Mouse (Mus musculus): Measurements from ENCODE around the gene Rrnad1. TPM values are rescaled to one million over a fixed set of nuclear protein-coding genes. Genes with fewer than 3 reads are reported as not detected.
A peak's percentile ranks its signal among the peaks of the same experiment; 100 is the strongest.

The Rrnad1 gene
- total RNA-seq, 2 experiments from 2014 or later: 24.7 to 27.4 TPM

- no peak for TF ChIP-seq CTCF (conservative IDR thresholded peaks at IDR 0.05)
- no peak for DNase-seq (ENCODE audit: low spot score in 2 of 2)
- no peak overlapping the region for H3K4me3 ChIP-seq
- no peak overlapping the region for H3K27ac ChIP-seq
Measured at GRCm38 (mm10) chr3:87927452-87927851, 3.1 kb downstream of the Rrnad1 start.

GRCm38 (mm10) chr3:87924996-87925395, 5.5 kb downstream of the Rrnad1 start:
- TF ChIP-seq CTCF (conservative IDR thresholded peaks at IDR 0.05): no peak
- Histone ChIP-seq H3K27ac (no peak overlapping the region), H3K4me3 (no peak overlapping the region)
- no peak for DNase-seq (ENCODE audit: low spot score in 2 of 2)

- peak overlapping the region; percentile 82 for H3K4me3 ChIP-seq
- DNase-seq (ENCODE audit: low spot score in 2 of 2): no peak
- 0 out of 2 replicates have a peak overlapping the region, but pooled peaks have one; percentile 87 for H3K27ac ChIP-seq
- peak; percentile 51 for TF ChIP-seq CTCF (conservative IDR thresholded peaks at IDR 0.05)
Measured at GRCm38 (mm10) chr3:87920270-87920943, 10.1 kb downstream of the Rrnad1 start.

- TF ChIP-seq CTCF (conservative IDR thresholded peaks at IDR 0.05): peak; percentile 7; the same call in 1 of the 2 replicates
- peak; percentile 84 to 96 for DNase-seq (ENCODE audit: low spot score in 2 of 2)
- Histone ChIP-seq H3K27ac (peak within 1 kb of the TSS; percentile 87), H3K4me3 (peak within 1 kb of the TSS; percentile 82)
Measured at GRCm38 (mm10) chr3:87919336-87920108, 11.0 kb downstream of the Rrnad1 start, which contains the start of gene Mrpl24. Mrpl24 (plus strand) TSS chr3:87919506.

- no peak for TF ChIP-seq CTCF (conservative IDR thresholded peaks at IDR 0.05)
- DNase-seq (ENCODE audit: low spot score in 2 of 2): no peak
- Histone ChIP-seq H3K4me3 (no peak overlapping the region; the same call in 1 of the 2 replicates), H3K27ac (no peak overlapping the region)
Measured at GRCm38 (mm10) chr3:87918551-87918950, 12.0 kb downstream of the Rrnad1 start.

- peak; percentile 54 for TF ChIP-seq CTCF (conservative IDR thresholded peaks at IDR 0.05)
- DNase-seq (ENCODE audit: low spot score in 2 of 2): no peak
- no peak overlapping the region for H3K4me3 ChIP-seq
- H3K27ac ChIP-seq: no peak overlapping the region
Measured at GRCm38 (mm10) chr3:87916990-87917389, 13.5 kb downstream of the Rrnad1 start.

GRCm38 (mm10) chr3:87913891-87914290, 16.6 kb downstream of the Rrnad1 start:
- Histone ChIP-seq H3K27ac (no peak overlapping the region), H3K4me3 (no peak overlapping the region)
- no peak for TF ChIP-seq CTCF (conservative IDR thresholded peaks at IDR 0.05)
- DNase-seq (ENCODE audit: low spot score in 2 of 2): no peak

GRCm38 (mm10) chr3:87913491-87913890, 17.0 kb downstream of the Rrnad1 start:
- DNase-seq (ENCODE audit: low spot score in 2 of 2): no peak
- H3K4me3 ChIP-seq: no peak overlapping the region
- no peak overlapping the region for H3K27ac ChIP-seq
- TF ChIP-seq CTCF (conservative IDR thresholded peaks at IDR 0.05): no peak

GRCm38 (mm10) chr3:87910573-87911141, 19.9 kb downstream of the Rrnad1 start:
- no peak for TF ChIP-seq CTCF (conservative IDR thresholded peaks at IDR 0.05)
- H3K4me3 ChIP-seq: peak overlapping the region; percentile 52
- peak overlapping the region; percentile 84 for H3K27ac ChIP-seq
- DNase-seq (ENCODE audit: low spot score in 2 of 2): peak in 1 of 2 experiments; percentile 39

GRCm38 (mm10) chr3:87909874-87910273, 20.6 kb downstream of the Rrnad1 start:
- TF ChIP-seq CTCF (conservative IDR thresholded peaks at IDR 0.05): no peak
- Histone ChIP-seq H3K4me3 (peak overlapping the region; percentile 52; the same call in 1 of the 2 replicates), H3K27ac (peak overlapping the region; percentile 84)
- no peak for DNase-seq (ENCODE audit: low spot score in 2 of 2)

GRCm38 (mm10) chr3:87909381-87909780, 21.1 kb downstream of the Rrnad1 start:
- H3K4me3 ChIP-seq: no peak overlapping the region
- DNase-seq (ENCODE audit: low spot score in 2 of 2): no peak
- H3K27ac ChIP-seq: peak overlapping the region; percentile 84; the same call in 1 of the 2 replicates
- TF ChIP-seq CTCF (conservative IDR thresholded peaks at IDR 0.05): no peak

- no peak for DNase-seq (ENCODE audit: low spot score in 2 of 2)
- Histone ChIP-seq H3K4me3 (peak overlapping the region; percentile 88), H3K27ac (peak overlapping the region; percentile 98; the same call in 1 of the 2 replicates)
- no peak for TF ChIP-seq CTCF (conservative IDR thresholded peaks at IDR 0.05)
Measured at GRCm38 (mm10) chr3:87907906-87908305, 22.6 kb downstream of the Rrnad1 start.
